Mouse (Mus musculus): ENCODE measurements around the gene Rnf183.

Gene Rnf183

GRCm38 (mm10) chr4:62429616-62430015 lies 5.4 kb downstream of the Rnf183 start:
- DNase-seq = no peak

GRCm38 (mm10) chr4:62427978-62428758 lies 6.9 kb downstream of the Rnf183 start:
- DNase-seq = no peak

GRCm38 (mm10) chr4:62425891-62426290 lies 9.2 kb downstream of the Rnf183 start:
- DNase-seq = no peak

- DNase-seq = no peak
These were observed 16.0 kb downstream of the Rnf183 start for GRCm38 (mm10) chr4:62419091-62419490.

- DNase-seq = no peak
These were observed 16.6 kb downstream of the Rnf183 start for GRCm38 (mm10) chr4:62418448-62418847.

GRCm38 (mm10) chr4:62411606-62412005 lies 23.4 kb downstream of the Rnf183 start:
- no peak for DNase-seq

- no peak for DNase-seq
These were observed 24.7 kb downstream of the Rnf183 start for GRCm38 (mm10) chr4:62410325-62410724.

- DNase-seq = no peak
These were observed 25.4 kb downstream of the Rnf183 start for GRCm38 (mm10) chr4:62409615-62410014.

- DNase-seq = peak; percentile 99
These were observed 26.3 kb downstream of the Rnf183 start, which contains the start of the genes Cdc26 and Prpf4 for GRCm38 (mm10) chr4:62408601-62409282. Gene Cdc26, minus strand, starts transcription at chr4:62408642. Gene Prpf4, plus strand, starts transcription at chr4:62408797.

GRCm38 (mm10) chr4:62407730-62408582 lies 27.1 kb downstream of the Rnf183 start:
- DNase-seq = peak; percentile 52 to 61

GRCm38 (mm10) chr4:62406133-62406532 lies 28.9 kb downstream of the Rnf183 start:
- DNase-seq = no peak

GRCm38 (mm10) chr4:62398956-62399355 lies 36.1 kb downstream of the Rnf183 start:
- DNase-seq = no peak

GRCm38 (mm10) chr4:62397616-62398365 lies 37.3 kb downstream of the Rnf183 start:
- DNase-seq = no peak

- peak in 1 of 2 experiments; percentile 15 for DNase-seq
These were observed 39.2 kb downstream of the Rnf183 start for GRCm38 (mm10) chr4:62395806-62396205.

GRCm38 (mm10) chr4:62393459-62393858 lies 41.6 kb downstream of the Rnf183 start:
- no peak for DNase-seq

GRCm38 (mm10) chr4:62391892-62392291 lies 43.2 kb downstream of the Rnf183 start:
- peak; percentile 10 to 12 for DNase-seq

- peak in 1 of 2 experiments; percentile 13 for DNase-seq
These were observed 45.2 kb downstream of the Rnf183 start for GRCm38 (mm10) chr4:62389592-62390512.

- DNase-seq = no peak
These were observed 49.6 kb downstream of the Rnf183 start for GRCm38 (mm10) chr4:62385439-62385838.

- no peak for DNase-seq
These were observed 50.9 kb downstream of the Rnf183 start for GRCm38 (mm10) chr4:62384159-62384558.

- no peak for DNase-seq
These were observed 51.3 kb downstream of the Rnf183 start for GRCm38 (mm10) chr4:62383752-62384151.

- DNase-seq = no peak
These were observed 51.8 kb downstream of the Rnf183 start for GRCm38 (mm10) chr4:62383207-62383606.

Data from lung, adult 18-20 months (tissue).